Mouse (Mus musculus) megakaryocyte, embryonic 14.5 days (primary cell): ENCODE measurements around the gene Kctd8. TPM values are rescaled to one million over a fixed set of nuclear protein-coding genes. Genes with fewer than 3 reads are reported as not detected.
"Not testable (repeated sequence)": the region's sequence is repeated elsewhere in the genome, so short reads cannot be mapped to it uniquely, and the experiment has no call there.

Source experiments
- H3K27me3 ChIP-seq: replicated peaks from 2 replicates; pipeline ENCODE3; 2012; ENCODE audit warnings: inconsistent platforms
- H3K36me3 ChIP-seq: replicated peaks from 2 replicates; pipeline ENCODE3; 2012; ENCODE audit warnings: low read length, inconsistent platforms, mixed read lengths
- H3K4me1 ChIP-seq: 2 replicates; pipeline ENCODE4 v1.6.1; 2012; ENCODE audit warnings: inconsistent platforms
- H3K4me3 ChIP-seq: replicated peaks from 2 replicates; pipeline ENCODE3; 2012; ENCODE audit warnings: moderate library complexity, mild to moderate bottlenecking, inconsistent platforms
- H3K9me3 ChIP-seq: 2 replicates; pipeline ENCODE4 v1.6.1; 2012; ENCODE audit warnings: inconsistent platforms
- FLI1 ChIP-seq: IDR thresholded peaks from 2 replicates; pipeline ENCODE4 v1.6.1; 2012; ENCODE audit warnings: low read length, inconsistent platforms, mixed read lengths
- GATA1 ChIP-seq: IDR thresholded peaks from 3 replicates; pipeline ENCODE4 v1.6.1; 2012; ENCODE audit warnings: mixed read lengths, low read length, inconsistent platforms, borderline replicate concordance
- polyA plus RNA-seq: library from polyadenylated mRNA; stranded (reverse); fragments of >175 nt; gene quantifications from 2 replicates; pipeline ENCODE4 v1.2.3, GENCODE M21; 2012; ENCODE audit warnings: low replicate concordance; ENCODE audit not compliant: insufficient read depth

The Kctd8 gene
- polyA plus RNA-seq, 1 experiment, result not detected

DNA sequence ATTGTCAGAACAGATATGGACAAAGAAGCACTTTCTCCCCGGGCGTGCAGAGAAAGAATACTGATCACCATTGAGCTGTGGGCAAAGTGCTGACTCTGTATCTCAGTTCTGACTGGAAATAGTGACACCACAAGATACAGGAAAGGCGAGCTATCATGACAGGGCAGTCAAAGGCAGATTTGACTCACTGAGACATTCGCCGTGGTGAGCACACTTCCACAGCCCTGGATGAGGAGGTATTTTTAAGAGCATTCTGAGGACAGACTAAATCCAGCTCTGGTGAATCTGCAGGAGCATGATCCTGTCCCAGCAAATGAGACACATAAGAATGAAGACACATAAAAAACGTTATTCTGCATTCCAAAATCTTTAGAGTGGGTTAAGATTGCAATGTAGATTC is 49.1 kb downstream of the Kctd8 start:
- no peak overlapping the region for H3K4me3 ChIP-seq
- no peaks in the 10 kb centered on the region for H3K4me1 ChIP-seq
- H3K27me3 ChIP-seq, result no peaks in the 10 kb centered on the region
- no peaks in the 10 kb centered on the region for H3K9me3 ChIP-seq
- TF ChIP-seq FLI1 (no peak), GATA1 (no peak)
- no peaks in the 10 kb centered on the region for H3K36me3 ChIP-seq

DNA sequence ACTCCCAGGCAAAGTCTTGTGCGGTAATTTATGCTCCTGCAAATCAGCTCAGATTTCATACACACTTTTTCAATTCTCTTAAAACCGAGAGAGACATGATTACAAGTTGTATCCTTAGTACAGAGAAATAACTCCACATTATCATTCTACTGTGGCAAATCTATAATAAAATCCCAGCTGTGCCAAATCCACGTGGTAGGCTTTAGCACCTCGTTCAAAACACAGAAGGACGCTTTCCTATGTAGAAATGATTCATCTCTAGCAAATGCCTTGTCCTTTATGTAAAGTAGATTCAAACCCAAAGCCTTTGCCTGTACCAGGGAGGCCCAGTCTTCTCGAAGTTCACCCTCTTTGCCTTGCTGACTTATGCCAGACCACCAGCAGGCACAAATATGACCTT is 57.1 kb downstream of the Kctd8 start:
- no peaks in the 10 kb centered on the region for H3K36me3 ChIP-seq
- no peaks in the 10 kb centered on the region for H3K9me3 ChIP-seq
- TF ChIP-seq GATA1, result no peak
- TF ChIP-seq FLI1, result no peak
- no peak overlapping the region for H3K4me3 ChIP-seq
- H3K4me1 ChIP-seq, result no peaks in the 10 kb centered on the region
- H3K27me3 ChIP-seq, result no peaks in the 10 kb centered on the region

- Histone ChIP-seq H3K4me1 (no peaks in the 10 kb centered on the region), H3K27me3 (no peaks in the 10 kb centered on the region), H3K9me3 (no peaks in the 10 kb centered on the region), H3K4me3 (no peak overlapping the region), H3K36me3 (no peaks in the 10 kb centered on the region)
- TF ChIP-seq FLI1 (no peak), GATA1 (no peak)
Measured at GRCm38 (mm10) chr5:69252366-69252765, 89.1 kb downstream of the Kctd8 start.

GRCm38 (mm10) chr5:69241931-69242330 is 99.5 kb downstream of the Kctd8 start:
- H3K27me3 ChIP-seq, result no peaks in the 10 kb centered on the region
- H3K9me3 ChIP-seq, result no peaks in the 10 kb centered on the region
- no peaks in the 10 kb centered on the region for H3K36me3 ChIP-seq
- no peak for TF ChIP-seq GATA1
- no peaks in the 10 kb centered on the region for H3K4me1 ChIP-seq
- no peak overlapping the region for H3K4me3 ChIP-seq

DNA sequence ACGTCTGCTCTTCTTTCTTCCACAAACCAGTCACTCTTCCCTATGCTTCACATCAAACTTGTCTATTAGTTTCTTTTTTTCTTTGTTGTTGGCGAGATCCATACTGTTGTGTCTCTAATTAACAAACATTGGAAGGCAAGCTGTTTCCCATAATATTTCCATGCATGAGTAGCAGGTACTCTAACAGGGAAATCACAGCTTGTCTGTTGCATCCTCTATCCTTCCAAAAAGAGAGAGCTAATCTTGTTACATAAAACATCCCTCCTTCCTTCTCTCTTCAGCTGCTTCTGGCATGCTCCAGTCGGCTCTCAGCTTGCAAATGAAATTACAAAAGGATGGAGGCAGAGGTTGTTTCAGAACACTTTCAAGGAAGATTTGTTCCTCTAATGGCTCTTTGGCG is 107.9 kb downstream of the Kctd8 start:
- Histone ChIP-seq H3K9me3 (no peaks in the 10 kb centered on the region), H3K4me3 (no peak overlapping the region), H3K27me3 (no peaks in the 10 kb centered on the region), H3K36me3 (no peaks in the 10 kb centered on the region), H3K4me1 (no peaks in the 10 kb centered on the region)
- TF ChIP-seq FLI1, result no peak
- no peak for TF ChIP-seq GATA1

DNA sequence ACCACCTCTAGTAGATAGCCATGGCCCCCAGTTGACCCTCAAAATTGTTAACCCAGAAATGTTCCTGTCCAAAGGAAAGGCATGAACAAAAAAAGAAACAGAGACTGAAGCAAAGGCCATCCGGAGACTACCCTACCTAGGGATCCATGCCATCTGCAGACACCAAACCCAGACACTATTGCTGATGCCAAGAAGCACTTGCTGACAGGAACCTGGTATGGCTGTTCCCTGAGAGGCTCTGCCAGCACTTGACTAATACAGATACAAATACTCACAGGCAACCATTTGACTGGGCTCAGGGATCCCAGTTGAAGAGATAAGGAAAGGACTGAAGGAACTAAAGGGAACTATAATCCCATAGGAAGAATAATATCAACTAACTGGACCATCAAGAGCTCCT is 109.8 kb downstream of the Kctd8 start:
- H3K4me1 ChIP-seq, H3K4me3 ChIP-seq, H3K27me3 ChIP-seq, H3K36me3 ChIP-seq, H3K9me3 ChIP-seq: not testable (repeated sequence)

DNA sequence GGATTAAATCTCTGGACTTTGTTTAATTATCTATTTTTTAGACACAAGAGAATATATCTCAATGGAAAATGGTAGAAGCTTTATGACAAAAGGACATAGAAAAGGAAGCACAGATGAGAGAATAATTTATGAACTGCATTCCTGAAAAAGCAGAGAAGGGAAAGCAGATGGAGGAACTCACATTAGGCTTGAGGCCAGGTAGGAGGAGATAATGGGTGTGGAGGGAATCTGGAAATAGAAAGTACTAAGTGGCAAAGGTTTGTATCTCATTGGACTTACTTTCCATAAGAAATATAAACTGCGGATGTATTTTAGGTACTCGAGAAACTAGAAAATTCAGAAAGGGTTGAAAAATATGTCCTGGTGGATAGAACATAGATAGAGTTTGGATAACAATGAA is 114.3 kb downstream of the Kctd8 start:
- H3K27me3 ChIP-seq, result no peaks in the 10 kb centered on the region
- H3K4me1 ChIP-seq, result no peaks in the 10 kb centered on the region
- H3K36me3 ChIP-seq, result no peaks in the 10 kb centered on the region
- no peaks in the 10 kb centered on the region for H3K9me3 ChIP-seq
- no peak overlapping the region for H3K4me3 ChIP-seq
- TF ChIP-seq FLI1 (no peak), GATA1 (no peak)

DNA sequence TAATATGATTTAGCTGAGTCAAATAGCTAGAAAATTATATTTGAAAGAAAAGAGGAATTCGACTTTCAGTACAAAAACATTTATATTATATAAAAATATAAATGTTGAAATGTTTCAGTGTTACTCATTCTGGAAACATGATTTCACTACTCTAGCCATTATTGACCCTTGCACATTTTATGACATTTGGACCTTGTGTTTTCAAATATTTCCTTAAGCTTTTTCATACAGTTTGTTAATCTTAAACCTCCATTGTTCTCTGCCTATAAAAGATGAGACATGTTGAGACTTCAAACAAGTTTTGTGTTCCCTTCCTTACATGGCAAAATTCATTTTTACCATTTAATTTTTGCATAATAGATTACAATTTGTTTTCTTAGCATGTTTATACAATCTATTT is 118.9 kb downstream of the Kctd8 start:
- no peaks in the 10 kb centered on the region for H3K36me3 ChIP-seq
- TF ChIP-seq GATA1, result no peak
- no peak for TF ChIP-seq FLI1
- H3K4me3 ChIP-seq, result no peak overlapping the region
- no peaks in the 10 kb centered on the region for H3K4me1 ChIP-seq
- H3K9me3 ChIP-seq, result no peaks in the 10 kb centered on the region
- no peaks in the 10 kb centered on the region for H3K27me3 ChIP-seq

GRCm38 (mm10) chr5:69215216-69215615 is 126.3 kb downstream of the Kctd8 start:
- no peak overlapping the region for H3K4me3 ChIP-seq
- no peaks in the 10 kb centered on the region for H3K4me1 ChIP-seq
- no peak for TF ChIP-seq FLI1
- no peak for TF ChIP-seq GATA1
- no peaks in the 10 kb centered on the region for H3K36me3 ChIP-seq
- H3K27me3 ChIP-seq, result no peaks in the 10 kb centered on the region
- H3K9me3 ChIP-seq, result no peaks in the 10 kb centered on the region

- H3K27me3 ChIP-seq, result no peaks in the 10 kb centered on the region
- H3K36me3 ChIP-seq, result no peaks in the 10 kb centered on the region
- peaks cover 3% of the 10 kb centered on the region; the same call in 1 of the 2 replicates for H3K9me3 ChIP-seq
- TF ChIP-seq FLI1 (no peak), GATA1 (no peak)
- no peak overlapping the region for H3K4me3 ChIP-seq
- H3K4me1 ChIP-seq, result no peaks in the 10 kb centered on the region
Measured at GRCm38 (mm10) chr5:69209401-69209800, 132.1 kb downstream of the Kctd8 start.

GRCm38 (mm10) chr5:69207713-69208112 is 133.8 kb downstream of the Kctd8 start:
- no peaks in the 10 kb centered on the region for H3K36me3 ChIP-seq
- TF ChIP-seq GATA1, result no peak
- TF ChIP-seq FLI1, result no peak
- no peaks in the 10 kb centered on the region for H3K27me3 ChIP-seq
- H3K4me1 ChIP-seq, result no peaks in the 10 kb centered on the region
- peaks cover 3% of the 10 kb centered on the region; the same call in 1 of the 2 replicates for H3K9me3 ChIP-seq
- no peak overlapping the region for H3K4me3 ChIP-seq
